In the genomic region with DNA sequence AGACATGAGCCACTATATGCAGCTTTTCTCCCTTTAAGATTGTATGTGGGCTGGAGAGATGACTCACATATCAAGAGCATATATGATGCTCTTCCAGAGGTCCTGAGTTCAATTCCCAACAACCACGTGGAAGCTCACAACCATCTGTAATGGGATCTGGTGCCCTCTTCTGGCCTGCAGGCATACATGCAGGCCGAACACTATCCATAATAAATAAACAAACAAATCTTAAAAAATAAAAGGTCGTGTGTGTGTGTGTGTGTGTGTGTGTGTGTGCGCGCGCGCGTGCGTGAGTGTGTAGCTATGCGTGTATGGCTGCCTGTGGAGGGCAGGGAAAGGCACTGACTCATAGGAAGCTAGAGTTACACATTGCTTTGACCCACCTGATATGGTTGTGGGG, we compare ENCODE assay signal across 12 mouse cellular contexts. TPM values are rescaled to one million over a fixed set of nuclear protein-coding genes. Genes with fewer than 3 reads are reported as not detected.
A peak's percentile ranks its signal among the peaks of the same experiment; 100 is the strongest.
DNase-seq lines count a peak whose midpoint lies in the region; TF ChIP-seq lines count a peak whose summit lies in the region.
"Had no signal": no experiment of that assay in that cellular context is flagged by ENCODE, and none has a peak within 500 bp of the region (broad histone marks: within the 10 kb centered on the region; RNA-seq: fewer than 3 reads in every experiment).

No protein-coding gene starts in this region.

- TF ChIP-seq POLR2A in cerebellum, adult 2 months (IDR thresholded peaks at IDR 0.05; ENCODE audit: borderline replicate concordance, insufficient read depth, low read length): no peak
- TF ChIP-seq POLR2A in lung, adult 2 months (IDR thresholded peaks at IDR 0.05; ENCODE audit: borderline replicate concordance, extremely low read depth, low read depth, low read length): no peak
- no peak for TF ChIP-seq POLR2A in bone marrow macrophage, adult 2 months (IDR thresholded peaks at IDR 0.05; ENCODE audit: borderline replicate concordance, low read depth, low read length)

- no peak for DNase-seq in cerebellum, adult 2 months
- no peak for DNase-seq in cerebellum, postnatal 4 days (ENCODE audit: low spot score in 2 of 2)
- DNase-seq in lung, adult 2 months: no peak
- no peak for DNase-seq in lung, postnatal 4 days
- peak; percentile 71 for DNase-seq in CD4-positive helper T cell, adult 2 months (ENCODE audit: low read depth, low spot score)
- no peak for DNase-seq in spleen, postnatal 36 days (ENCODE audit: low spot score in 2 of 2)
- no peak for DNase-seq in MN1 (ENCODE audit: low spot score)
- DNase-seq: right cerebral cortex, adult 18-20 months had no signal

- TF ChIP-seq CTCF in cerebellum, adult 2 months (IDR thresholded peaks at IDR 0.05; ENCODE audit: borderline replicate concordance, insufficient read depth, low read depth, low read length): peak; percentile 42; the same call in 1 of the 2 replicates
- peak; percentile 61 for TF ChIP-seq CTCF in lung, adult 2 months (IDR thresholded peaks at IDR 0.05; ENCODE audit: insufficient read depth, low read length)
- TF ChIP-seq CTCF in bone marrow macrophage, adult 2 months (IDR thresholded peaks at IDR 0.05; ENCODE audit: low read depth, low read length): peak; percentile 41

- no peaks in the 10 kb centered on the region for H3K4me1 ChIP-seq in cerebellum, adult 2 months (ENCODE audit: control insufficient read depth, insufficient read depth, low read length)
- H3K4me1 ChIP-seq in lung, adult 2 months (ENCODE audit: control insufficient read depth, insufficient read depth, low read length): peaks cover 3% of the 10 kb centered on the region
- H3K4me1 ChIP-seq in bone marrow macrophage, adult 2 months (ENCODE audit: control insufficient read depth, insufficient read depth, low read length): peaks cover 10% of the 10 kb centered on the region

- H3K27me3 ChIP-seq in cerebellum, adult 2 months (ENCODE audit: control insufficient read depth, insufficient read depth, low read length): no peaks in the 10 kb centered on the region
- H3K27me3 ChIP-seq: lung, embryonic 15.5 days had no signal

- WGBS in cerebellum, adult 2 months: 56% methylated on average over 10 of the region's 10 CpGs
- WGBS in lung, adult 2 months: 47% methylated on average over 10 of the region's 10 CpGs

- no peak overlapping the region for H3K4me3 ChIP-seq in cerebellum, adult 2 months (replicated peaks; ENCODE audit: insufficient read depth, low read depth, low read length)
- no peak overlapping the region for H3K4me3 ChIP-seq in lung, adult 2 months (replicated peaks; ENCODE audit: extremely low read depth, low read depth, low read length)
- H3K4me3 ChIP-seq in bone marrow macrophage, adult 2 months (ENCODE audit: insufficient read depth, low read length): no peak overlapping the region

- H3K27ac ChIP-seq in cerebellum, adult 2 months (ENCODE audit: insufficient read depth, low read length): no peak overlapping the region
- no peak overlapping the region for H3K27ac ChIP-seq in bone marrow macrophage, adult 2 months (ENCODE audit: insufficient read depth, low read depth, low read length)
- H3K27ac ChIP-seq: forebrain, embryonic 10.5 days; lung, embryonic 15.5 days had no signal

RNA-seq across cellular contexts. Expression of gene Polr2f, which starts 1.2 kb away (rescaled TPM):
- polyA plus RNA-seq in cerebellum, adult 2 months (2012; rRNA removed): 107 and 110 TPM in 2 replicates
- polyA plus RNA-seq in lung, adult 2 months (2012; rRNA removed): 35.2 and 38.9 TPM in 2 replicates
- polyA plus RNA-seq in bone marrow macrophage, adult 2 months (2012; ENCODE audit: insufficient read depth, insufficient read length, missing spikeins): 107 and 110 TPM in 2 replicates

RNA-seq across cellular contexts. Expression of gene 1700088E04Rik, which starts 1.4 kb away (rescaled TPM):
- polyA plus RNA-seq in cerebellum, adult 2 months (2012; rRNA removed): 6.7 and 10.8 TPM in 2 replicates
- polyA plus RNA-seq in lung, adult 2 months (2012; rRNA removed): 20.1 and 20.8 TPM in 2 replicates
- polyA plus RNA-seq in bone marrow macrophage, adult 2 months (2012; ENCODE audit: insufficient read depth, insufficient read length, missing spikeins): 1.6 TPM in 1 of 2 replicates, not detected in the other

RNA-seq across cellular contexts. Expression of gene Sox10, which starts 25.4 kb away (rescaled TPM):
- polyA plus RNA-seq in cerebellum, adult 2 months (2012; rRNA removed): 68.1 and 80.8 TPM in 2 replicates
- 1.4 and 3.6 TPM in 2 replicates for polyA plus RNA-seq in lung, adult 2 months (2012; rRNA removed)
- not detected in 2 replicates for polyA plus RNA-seq in bone marrow macrophage, adult 2 months (2012; ENCODE audit: insufficient read depth, insufficient read length, missing spikeins)
- polyA plus RNA-seq: myocyte had no signal

RNA-seq across cellular contexts. Expression of gene Micall1, which starts 30.9 kb away (rescaled TPM):
- polyA plus RNA-seq in cerebellum, adult 2 months (2012; rRNA removed): 35.9 and 37.0 TPM in 2 replicates
- 31.9 and 36.1 TPM in 2 replicates for polyA plus RNA-seq in lung, adult 2 months (2012; rRNA removed)
- polyA plus RNA-seq in bone marrow macrophage, adult 2 months (2012; ENCODE audit: insufficient read depth, insufficient read length, missing spikeins): 16.2 and 16.3 TPM in 2 replicates

Comparison
In these comparisons a context has a peak if more than half of its experiments do, and no peak if none do; other contexts are left out.
1. RNA of gene Sox10, which starts 25.4 kb away (polyA plus RNA-seq): 68.1 to 80.8 TPM in cerebellum, adult 2 months; 1.4 to 3.6 TPM in lung, adult 2 months and not detected in bone marrow macrophage, adult 2 months; every median in the first group is over 10 times any median in the second.
2. Peak in every context shown above with its lines, with median percentiles within 50 percentile points of each other: CTCF ChIP-seq.